Mouse (Mus musculus) heart, embryonic 15.5 days (tissue): Measurements from ENCODE around the gene Olfr1426. TPM values are rescaled to one million over a fixed set of nuclear protein-coding genes. Genes with fewer than 3 reads are reported as not detected.
"Not testable (repeated sequence)": the region's sequence is repeated elsewhere in the genome, so short reads cannot be mapped to it uniquely, and the experiment has no call there.

Experiments used
- ATAC-seq: fragments of 200-750 bp; cut with Nextera tagmentation; replicated peaks from 2 replicates; pipeline ENCODE4 v1.8.0; 2017; ENCODE audit warnings: low read depth, moderate TSS enrichment; ENCODE audit not compliant: insufficient number of reproducible peaks, insufficient read depth, low FRiP score
- H3K27ac ChIP-seq: fragments of 300-500 bp; sonication (generic); 2 replicates; pipeline ENCODE4 v1.5.1; 2015; ENCODE audit warnings: mild to moderate bottlenecking, inconsistent platforms
- H3K27me3 ChIP-seq: fragments of 300-500 bp; sonication (generic); 2 replicates; pipeline ENCODE4 v1.6.1; 2015; ENCODE audit warnings: inconsistent platforms
- H3K36me3 ChIP-seq: fragments of 300-500 bp; sonication (generic); 2 replicates; pipeline ENCODE4 v1.6.1; 2015; ENCODE audit warnings: mild to moderate bottlenecking, inconsistent platforms
- H3K4me1 ChIP-seq: fragments of 300-500 bp; sonication (generic); replicated peaks from 2 replicates; pipeline ENCODE4 v1.6.1; 2015; ENCODE audit warnings: inconsistent platforms
- H3K4me2 ChIP-seq: fragments of 300-500 bp; sonication (generic); 2 replicates; pipeline ENCODE4 v1.6.1; 2015; ENCODE audit warnings: inconsistent platforms, mild to moderate bottlenecking, moderate library complexity
- H3K4me3 ChIP-seq: fragments of 300-500 bp; sonication (generic); 2 replicates; pipeline ENCODE4 v1.5.1; 2015; ENCODE audit warnings: mild to moderate bottlenecking, inconsistent platforms
- H3K9ac ChIP-seq: fragments of 300-500 bp; sonication (generic); 2 replicates; pipeline ENCODE4 v1.6.1; 2015; ENCODE audit warnings: mild to moderate bottlenecking, inconsistent platforms
- H3K9me3 ChIP-seq: fragments of 300-500 bp; sonication (generic); replicated peaks from 2 replicates; pipeline ENCODE4 v1.6.1; 2016; ENCODE audit warnings: inconsistent platforms
- WGBS: fragments of 180-500 bp; shearing (Covaris S2); methylation state at CpG from one replicate; pipeline ENCODE4 v1.1.7; 2015; ENCODE audit warnings: mixed read lengths; 5-methylcytosine and 5-hydroxymethylcytosine counted together
- polyA plus RNA-seq: library from polyadenylated mRNA; unstranded; fragments of >200 nt; fragmentation: Nextera tagmentation; extraction: Ambion mirVana; gene quantifications from 2 replicates; pipeline ENCODE4 v1.2.1, GENCODE M21; 2015

Olfr1426 gene
- polyA plus RNA-seq: not detected in 2 replicates

DNA sequence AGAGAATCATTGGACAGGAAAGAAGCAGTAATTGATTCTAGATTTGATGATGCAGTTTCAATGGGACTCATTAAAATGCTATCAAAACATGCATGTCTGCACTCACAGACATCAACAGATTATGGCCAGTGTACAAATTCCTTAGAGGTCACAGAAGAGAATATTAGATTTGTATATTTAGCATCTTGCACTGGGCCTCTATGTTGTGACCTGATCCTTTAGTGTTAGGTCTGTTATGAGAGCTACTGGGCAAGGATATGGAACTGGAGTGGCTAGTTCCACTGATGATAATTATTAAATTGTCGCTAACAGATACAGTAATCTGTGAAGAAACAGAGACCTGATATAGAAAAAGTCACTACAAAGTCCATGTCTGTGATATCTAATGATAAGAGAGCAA is at the start of gene Olfr1426:
Gene Olfr1426 (minus strand): TSS at position 101 of the 400 bp plus-strand sequence.
- ATAC-seq: no peak
- H3K36me3 ChIP-seq: no peaks in the 10 kb centered on the region

DNA sequence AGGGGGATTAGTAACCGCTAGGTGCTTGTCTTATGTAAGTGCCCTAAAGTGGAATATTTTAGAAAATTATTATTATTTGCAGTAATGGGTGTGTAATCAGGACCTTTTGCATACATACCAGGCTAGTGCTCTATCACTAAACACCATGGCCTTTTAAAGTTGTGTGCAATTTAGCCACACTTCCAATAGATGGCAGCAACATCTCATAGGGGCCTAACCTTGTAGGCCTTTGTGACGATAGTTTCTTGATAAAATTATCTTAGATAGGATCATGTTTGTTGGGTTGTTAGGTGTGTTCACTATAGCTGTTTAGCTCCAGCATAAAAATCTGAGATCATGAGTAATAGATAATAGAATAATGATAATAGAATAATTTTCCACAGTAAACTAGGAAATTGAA is 42.5 kb upstream of the Olfr1426 start:
- 19% methylated on average over 2 of the region's 2 CpGs for WGBS
- no peak overlapping the region for H3K9ac ChIP-seq
- H3K27ac ChIP-seq: no peak overlapping the region

More for the DNA sequence above, at the start of gene Olfr1426:
- H3K4me1 ChIP-seq: no peaks in the 10 kb centered on the region
- no peak within 1 kb of the TSS for H3K27ac ChIP-seq
- no peaks in the 10 kb centered on the region for H3K27me3 ChIP-seq
- WGBS: 61% methylated on average over 1 of the region's 1 CpGs
- H3K9me3 ChIP-seq: no peaks in the 10 kb centered on the region
- no peak within 1 kb of the TSS for H3K4me2 ChIP-seq
- H3K4me3 ChIP-seq: no peak within 1 kb of the TSS
- no peak within 1 kb of the TSS for H3K9ac ChIP-seq

DNA sequence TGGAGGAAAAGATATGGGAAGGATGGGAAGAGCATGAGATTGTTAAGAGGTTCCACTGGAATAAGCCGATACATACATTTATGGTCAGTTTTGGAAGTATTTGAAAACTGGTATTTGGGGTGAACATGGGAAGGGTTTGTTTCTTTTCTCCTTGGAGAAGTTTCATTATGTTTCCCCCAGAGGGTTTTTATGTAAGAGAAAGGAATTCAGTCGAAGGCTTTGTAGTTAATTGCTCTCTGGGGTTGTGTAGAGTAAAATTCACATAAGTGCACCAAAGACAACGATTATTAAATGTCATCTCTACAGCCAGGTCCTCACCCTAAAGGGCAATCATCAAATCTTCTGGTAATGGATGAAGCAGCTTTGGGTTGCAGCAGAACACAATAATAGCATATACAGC is 31.3 kb upstream of the Olfr1426 start, which contains the start of gene Olfr76:
Gene Olfr76 (minus strand): TSS at position 101 of the 400 bp plus-strand sequence.
- Histone ChIP-seq H3K9ac (no peak within 1 kb of the TSS), H3K36me3 (no peaks in the 10 kb centered on the region), H3K4me3 (no peak within 1 kb of the TSS), H3K27me3 (no peaks in the 10 kb centered on the region), H3K4me1 (no peaks in the 10 kb centered on the region), H3K4me2 (no peak within 1 kb of the TSS), H3K27ac (no peak within 1 kb of the TSS), H3K9me3 (no peaks in the 10 kb centered on the region)
- WGBS: 66% methylated on average over 3 of the region's 3 CpGs
- no peak for ATAC-seq

More for the DNA sequence above, 42.5 kb upstream of the Olfr1426 start:
- no peaks in the 10 kb centered on the region for H3K4me1 ChIP-seq
- no peak overlapping the region for H3K4me2 ChIP-seq
- no peaks in the 10 kb centered on the region for H3K9me3 ChIP-seq
- H3K27me3 ChIP-seq: no peaks in the 10 kb centered on the region
- ATAC-seq: no peak
- H3K36me3 ChIP-seq: no peaks in the 10 kb centered on the region
- no peak overlapping the region for H3K4me3 ChIP-seq

DNA sequence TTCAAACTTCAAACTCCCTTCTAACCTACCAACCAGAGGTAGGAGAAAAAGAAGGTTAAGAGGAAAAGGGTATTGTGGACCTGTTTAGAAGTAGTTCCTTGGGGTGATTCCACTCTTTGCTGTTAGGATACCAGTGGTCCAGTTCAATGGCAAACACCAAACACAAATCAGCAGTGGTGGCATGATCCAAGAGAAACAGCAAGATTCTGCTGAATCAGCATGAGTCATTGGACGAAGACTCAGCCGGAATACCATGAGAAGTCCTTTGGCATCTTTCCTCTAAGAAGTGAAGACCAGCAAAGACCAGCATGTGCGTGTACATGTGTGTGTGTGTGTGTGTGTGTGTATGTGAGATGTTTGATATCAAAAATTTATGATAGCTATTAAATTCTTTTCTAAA is 24.7 kb upstream of the Olfr1426 start:
- WGBS: 75% methylated on average over 3 of the region's 3 CpGs
- Histone ChIP-seq H3K4me2 (no peak overlapping the region), H3K27ac (no peak overlapping the region), H3K36me3 (no peaks in the 10 kb centered on the region), H3K4me1 (no peaks in the 10 kb centered on the region), H3K9me3 (no peaks in the 10 kb centered on the region), H3K9ac (no peak overlapping the region), H3K4me3 (no peak overlapping the region), H3K27me3 (no peaks in the 10 kb centered on the region)
- no peak for ATAC-seq

DNA sequence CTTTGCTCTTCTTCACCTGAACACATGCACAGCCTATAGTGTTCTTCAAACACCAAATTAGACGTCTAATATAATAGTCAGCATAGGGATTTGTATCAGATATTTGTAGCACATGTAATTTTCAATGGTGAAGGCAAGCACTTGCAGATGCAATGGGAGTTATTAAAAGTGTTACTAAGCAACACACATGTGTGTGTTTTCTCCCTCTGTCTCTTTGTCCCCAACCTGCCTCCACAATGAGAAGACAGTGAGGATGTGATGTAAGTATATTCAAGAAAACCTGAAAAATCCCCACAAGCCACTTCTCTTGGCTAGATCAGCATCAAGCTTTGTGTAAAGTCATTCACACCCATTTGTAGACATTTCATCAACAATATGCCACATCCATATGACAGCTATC is 24.0 kb upstream of the Olfr1426 start, which contains the start of gene Olfr1428:
Gene Olfr1428 (minus strand): TSS at position 101 of the 400 bp plus-strand sequence.
- ATAC-seq: no peak

DNA sequence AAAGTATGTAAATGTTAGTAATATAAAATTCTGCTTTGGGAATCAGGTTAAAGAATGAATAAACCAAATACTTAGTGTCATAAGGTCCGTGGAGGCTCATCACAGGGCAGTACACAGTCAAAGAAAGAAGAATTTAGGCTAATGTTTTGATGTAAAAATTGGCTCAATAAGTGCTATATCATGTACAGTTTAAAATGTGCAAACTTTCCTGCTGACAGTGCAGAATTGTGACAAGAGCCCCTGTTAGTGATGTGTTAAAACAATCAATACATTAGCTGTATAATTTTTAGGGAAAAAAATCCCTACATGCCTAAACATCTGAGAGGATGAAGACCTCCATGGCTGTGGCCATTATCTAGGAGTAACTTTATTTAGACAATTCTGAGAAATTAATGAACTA is 22.0 kb upstream of the Olfr1426 start:
- H3K36me3 ChIP-seq: no peaks in the 10 kb centered on the region
- H3K4me1 ChIP-seq: no peaks in the 10 kb centered on the region
- no peak overlapping the region for H3K27ac ChIP-seq
- no peak overlapping the region for H3K4me2 ChIP-seq
- no peaks in the 10 kb centered on the region for H3K9me3 ChIP-seq
- WGBS: 39% methylated on average over 1 of the region's 1 CpGs
- ATAC-seq: no peak
- H3K4me3 ChIP-seq: no peak overlapping the region
- H3K27me3 ChIP-seq: no peaks in the 10 kb centered on the region
- H3K9ac ChIP-seq: no peak overlapping the region

More for the DNA sequence above, 24.0 kb upstream of the Olfr1426 start, which contains the start of gene Olfr1428:
- Histone ChIP-seq H3K9ac (no peak within 1 kb of the TSS), H3K36me3 (no peaks in the 10 kb centered on the region), H3K27ac (no peak within 1 kb of the TSS), H3K4me1 (no peaks in the 10 kb centered on the region), H3K4me3 (no peak within 1 kb of the TSS), H3K9me3 (no peaks in the 10 kb centered on the region), H3K27me3 (no peaks in the 10 kb centered on the region), H3K4me2 (no peak within 1 kb of the TSS)
- 57% methylated on average over 1 of the region's 1 CpGs for WGBS

DNA sequence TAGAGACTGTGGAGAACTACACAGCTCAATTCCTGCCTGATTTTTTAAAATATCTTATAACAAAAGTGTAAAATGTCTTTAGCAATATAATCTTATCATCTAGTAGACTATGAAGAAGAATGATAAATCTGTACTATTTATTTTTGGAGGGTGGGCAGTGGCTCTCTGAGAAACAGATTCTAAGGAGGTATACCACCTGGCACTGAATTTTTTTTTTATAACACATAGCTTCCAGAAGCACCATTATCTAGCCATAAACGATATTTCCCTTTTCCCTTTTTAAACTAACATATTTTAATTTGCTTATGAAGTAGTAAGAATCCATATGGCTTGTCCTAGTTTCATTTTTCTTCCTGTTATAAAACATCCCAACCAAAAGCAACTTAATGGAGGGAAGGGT is 12.7 kb upstream of the Olfr1426 start:
- H3K27me3 ChIP-seq: no peaks in the 10 kb centered on the region
- no peak overlapping the region for H3K4me2 ChIP-seq
- H3K9me3 ChIP-seq: no peaks in the 10 kb centered on the region
- H3K27ac ChIP-seq: no peak overlapping the region
- WGBS: 50% methylated on average over 1 of the region's 1 CpGs
- H3K4me3 ChIP-seq: no peak overlapping the region
- H3K9ac ChIP-seq: no peak overlapping the region
- H3K4me1 ChIP-seq: no peaks in the 10 kb centered on the region
- no peak for ATAC-seq
- H3K36me3 ChIP-seq: no peaks in the 10 kb centered on the region

DNA sequence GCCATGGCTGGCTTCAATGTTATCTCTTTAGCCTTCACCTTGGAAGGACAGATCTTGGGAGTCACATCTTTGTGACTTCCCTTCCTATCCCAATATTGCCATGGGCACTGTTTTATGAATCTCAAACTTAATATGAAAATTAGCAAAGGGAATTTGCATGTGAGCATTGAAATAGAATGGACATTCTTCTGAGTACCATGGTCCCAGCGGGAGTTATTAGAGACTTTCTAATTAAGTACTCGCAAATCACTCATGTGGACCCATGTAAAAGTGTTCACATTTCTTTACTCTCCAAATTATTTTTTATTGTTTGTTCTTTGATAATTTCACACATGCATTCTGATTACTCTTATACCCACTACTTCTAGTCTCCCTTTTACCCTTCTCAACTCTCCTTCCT is 11.4 kb upstream of the Olfr1426 start, which contains the start of gene Olfr1427:
Gene Olfr1427 (minus strand): TSS at position 101 of the 400 bp plus-strand sequence.
- H3K4me1 ChIP-seq: no peaks in the 10 kb centered on the region
- no peaks in the 10 kb centered on the region for H3K27me3 ChIP-seq
- no peak within 1 kb of the TSS for H3K27ac ChIP-seq
- 90% methylated on average over 2 of the region's 2 CpGs for WGBS
- H3K36me3 ChIP-seq: no peaks in the 10 kb centered on the region
- H3K9me3 ChIP-seq: no peaks in the 10 kb centered on the region
- no peak within 1 kb of the TSS for H3K4me3 ChIP-seq
- no peak within 1 kb of the TSS for H3K9ac ChIP-seq
- ATAC-seq: no peak
- no peak within 1 kb of the TSS for H3K4me2 ChIP-seq

DNA sequence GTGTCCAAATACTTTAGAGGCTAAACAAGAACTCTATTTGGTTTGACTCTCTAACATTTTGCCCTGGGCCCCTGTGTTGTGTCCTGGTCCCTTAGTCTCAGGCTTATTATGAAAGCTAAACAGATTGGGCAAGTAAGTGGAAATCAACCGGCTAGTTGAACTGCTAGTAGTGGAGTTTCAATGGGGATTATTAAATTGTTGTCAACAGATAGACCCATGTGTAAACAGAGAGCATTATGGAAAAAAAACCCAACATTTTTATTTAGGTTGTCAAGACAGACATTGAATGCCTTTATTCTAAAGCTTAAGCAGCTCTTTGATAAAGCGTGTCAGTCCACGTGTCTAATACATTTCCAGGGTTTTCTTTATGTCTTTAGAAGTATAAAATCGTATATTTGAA is 14.2 kb downstream of the Olfr1426 start, which contains the start of gene Olfr1425:
Gene Olfr1425 (minus strand): TSS at position 101 of the 400 bp plus-strand sequence.
- H3K36me3 ChIP-seq, H3K27me3 ChIP-seq, H3K9me3 ChIP-seq, H3K4me3 ChIP-seq, H3K9ac ChIP-seq, ATAC-seq, H3K27ac ChIP-seq, H3K4me1 ChIP-seq, H3K4me2 ChIP-seq: not testable (repeated sequence)
- WGBS: 81% methylated on average over 4 of the region's 4 CpGs

DNA sequence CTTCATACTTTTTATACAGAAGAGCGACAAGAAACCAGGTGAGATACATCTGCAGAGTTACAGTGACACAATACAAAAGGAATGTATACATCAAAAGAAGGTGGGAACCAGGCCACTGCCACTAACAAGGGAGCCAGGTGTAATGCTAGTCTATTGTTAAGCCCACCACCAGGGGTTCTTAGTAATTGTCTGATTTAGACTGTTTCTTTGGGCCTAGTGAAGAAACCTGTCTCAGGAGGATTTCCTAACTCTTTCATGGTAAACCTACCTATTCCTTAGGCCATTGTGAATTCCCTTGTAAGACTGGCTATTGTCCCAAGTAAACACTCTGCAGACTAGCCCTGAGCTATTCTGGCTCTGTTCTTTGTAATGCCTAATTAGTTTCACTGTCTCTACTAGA is 22.3 kb downstream of the Olfr1426 start:
- H3K4me1 ChIP-seq, H3K27ac ChIP-seq, H3K27me3 ChIP-seq, H3K4me3 ChIP-seq, H3K9ac ChIP-seq, H3K36me3 ChIP-seq, ATAC-seq, H3K9me3 ChIP-seq, H3K4me2 ChIP-seq: not testable (repeated sequence)
- 63% methylated on average over 1 of the region's 1 CpGs for WGBS

DNA sequence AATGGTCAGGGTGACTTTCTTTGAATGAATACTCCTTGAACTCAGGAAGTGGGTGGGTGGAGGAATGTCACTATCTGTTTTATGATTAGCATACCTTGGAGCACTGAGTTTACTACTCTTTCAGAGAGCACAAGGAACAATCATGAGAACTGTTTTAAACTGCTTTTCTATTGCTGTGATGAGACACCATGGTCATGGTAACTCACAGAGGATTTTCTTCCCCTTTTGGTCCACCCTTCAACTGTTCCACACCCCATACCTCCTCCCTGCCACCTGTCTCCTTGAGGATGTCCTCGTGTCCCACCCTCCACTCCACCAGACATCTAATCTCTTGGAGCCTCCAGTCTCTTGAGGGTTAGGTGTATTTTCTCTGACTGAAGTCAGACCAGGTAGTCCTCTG is 24.0 kb downstream of the Olfr1426 start:
- not testable (repeated sequence) for ATAC-seq, H3K9ac ChIP-seq, H3K36me3 ChIP-seq, H3K9me3 ChIP-seq, H3K27ac ChIP-seq, H3K27me3 ChIP-seq, H3K4me3 ChIP-seq, H3K4me1 ChIP-seq, H3K4me2 ChIP-seq
- 57% methylated on average over 1 of the region's 1 CpGs for WGBS

DNA sequence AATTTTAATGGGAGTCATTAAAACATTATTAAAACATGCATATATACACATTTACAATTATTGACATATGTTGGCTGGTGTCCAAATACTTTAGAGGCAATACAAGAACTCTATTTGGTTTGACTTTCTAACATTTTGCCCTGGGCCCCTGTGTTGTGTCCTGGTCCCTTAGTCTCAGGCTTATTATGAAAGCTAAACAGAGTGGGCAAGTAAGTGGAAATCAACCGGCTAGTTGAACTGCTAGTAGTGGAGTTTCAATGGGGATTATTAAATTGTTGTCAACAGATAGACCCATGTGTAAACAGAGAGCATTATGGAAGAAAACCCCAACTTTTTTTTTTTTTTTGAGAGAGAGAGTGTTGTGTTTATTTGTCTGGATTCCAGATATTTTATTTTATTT is 29.2 kb downstream of the Olfr1426 start, which contains the start of gene Olfr1424:
Gene Olfr1424 (minus strand): TSS at position 101 of the 400 bp plus-strand sequence.
- H3K36me3 ChIP-seq, H3K4me1 ChIP-seq, H3K27ac ChIP-seq, ATAC-seq, H3K4me3 ChIP-seq, H3K9me3 ChIP-seq, H3K4me2 ChIP-seq, H3K9ac ChIP-seq, H3K27me3 ChIP-seq: not testable (repeated sequence)
- WGBS: 87% methylated on average over 1 of the region's 1 CpGs
